Mouse (Mus musculus): ENCODE measurements at regions not wholly inside any gene's neighbourhood (a gene's known extent, or its start where the extent isn't known, plus 50 kb on each side); places are given as distances from the start of the nearest gene placed in this dataset.

DNA sequence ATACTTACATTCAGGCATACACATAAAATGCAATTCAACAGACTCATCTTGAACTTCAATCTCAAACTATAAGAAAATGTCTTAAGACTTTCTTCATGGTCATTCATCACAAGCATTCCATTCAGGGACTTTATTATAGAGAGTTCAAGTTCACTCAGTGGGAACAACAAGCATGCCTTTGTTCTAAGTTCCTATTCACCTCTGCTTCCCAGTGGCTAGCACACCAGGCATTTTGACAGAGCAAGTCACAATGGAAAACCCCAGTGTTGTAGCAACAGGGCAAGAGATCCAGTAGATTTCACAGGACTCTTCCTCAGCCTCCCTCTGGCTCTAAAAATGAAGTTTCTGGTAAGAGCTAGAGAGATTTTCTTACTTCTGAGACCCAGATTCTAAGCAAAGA lies 595.8 kb upstream of the Clint1 start:
- no peak for ATAC-seq
- Histone ChIP-seq H3K4me1 (replicated peaks; ENCODE audit: control insufficient read depth, insufficient read depth, low read length) (no peaks in the 10 kb centered on the region), H3K4me3 (ENCODE audit: low read depth, low read length) (no peak overlapping the region), H3K4me2 (replicated peaks; ENCODE audit: low read depth) (no peak overlapping the region), H3K27ac (ENCODE audit: low read depth, low read length) (no peak overlapping the region), H3K9ac (ENCODE audit: low read depth, low read length) (no peak overlapping the region), H3K9me3 (ENCODE audit: control insufficient read depth) (no peaks in the 10 kb centered on the region), H3K36me3 (ENCODE audit: control insufficient read depth, insufficient read depth) (no peaks in the 10 kb centered on the region), H3K27me3 (replicated peaks; ENCODE audit: control insufficient read depth, insufficient read depth, low read length) (no peaks in the 10 kb centered on the region)
- no peak for TF ChIP-seq CTCF (IDR thresholded peaks at IDR 0.05; ENCODE audit: low read depth)

GRCm38 (mm10) chr11:45262198-45262597 lies 589.7 kb upstream of the Clint1 start:
- TF ChIP-seq CTCF (IDR thresholded peaks at IDR 0.05; ENCODE audit: low read depth) = no peak

DNA sequence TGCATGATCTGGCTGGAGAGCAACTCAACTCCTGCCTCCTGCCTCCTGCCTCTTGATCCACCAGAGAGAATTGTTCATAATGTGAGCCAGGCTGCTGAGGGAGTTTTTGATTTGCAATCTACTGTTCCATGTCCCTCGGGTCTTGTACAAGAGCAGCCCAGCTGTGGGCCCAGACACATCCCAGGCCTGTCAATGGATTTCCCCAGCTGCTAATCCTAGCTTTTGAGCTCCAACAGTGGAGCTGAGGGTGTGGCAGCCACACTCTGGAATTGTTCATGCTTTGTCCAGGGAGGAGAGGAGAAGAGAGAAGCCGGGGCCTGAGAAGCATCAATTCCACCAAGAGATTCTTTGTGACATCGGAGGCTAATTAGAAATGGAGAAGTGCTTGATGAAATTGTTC lies 587.9 kb upstream of the Clint1 start:
- WGBS = 86% methylated on average over 3 of the region's 3 CpGs
- Histone ChIP-seq H3K9ac (ENCODE audit: low read depth, low read length) (no peak overlapping the region), H3K4me1 (replicated peaks; ENCODE audit: control insufficient read depth, insufficient read depth, low read length) (no peaks in the 10 kb centered on the region), H3K27ac (ENCODE audit: low read depth, low read length) (no peak overlapping the region), H3K27me3 (replicated peaks; ENCODE audit: control insufficient read depth, insufficient read depth, low read length) (no peaks in the 10 kb centered on the region), H3K9me3 (ENCODE audit: control insufficient read depth) (no peaks in the 10 kb centered on the region), H3K4me3 (ENCODE audit: low read depth, low read length) (no peak overlapping the region), H3K4me2 (replicated peaks; ENCODE audit: low read depth) (no peak overlapping the region), H3K36me3 (ENCODE audit: control insufficient read depth, insufficient read depth) (no peaks in the 10 kb centered on the region)
- no peak for ATAC-seq
- TF ChIP-seq CTCF (IDR thresholded peaks at IDR 0.05; ENCODE audit: low read depth) = no peak

More at GRCm38 (mm10) chr11:45262198-45262597, 589.7 kb upstream of the Clint1 start:
- Histone ChIP-seq H3K36me3 (ENCODE audit: control insufficient read depth, insufficient read depth) (no peaks in the 10 kb centered on the region), H3K4me1 (replicated peaks; ENCODE audit: control insufficient read depth, insufficient read depth, low read length) (no peaks in the 10 kb centered on the region), H3K4me2 (replicated peaks; ENCODE audit: low read depth) (no peak overlapping the region), H3K9ac (ENCODE audit: low read depth, low read length) (no peak overlapping the region), H3K4me3 (ENCODE audit: low read depth, low read length) (no peak overlapping the region), H3K9me3 (ENCODE audit: control insufficient read depth) (no peaks in the 10 kb centered on the region), H3K27ac (ENCODE audit: low read depth, low read length) (no peak overlapping the region), H3K27me3 (replicated peaks; ENCODE audit: control insufficient read depth, insufficient read depth, low read length) (no peaks in the 10 kb centered on the region)
- no peak for ATAC-seq
- 80% methylated on average over 7 of the region's 7 CpGs for WGBS

- Histone ChIP-seq H3K27me3 (replicated peaks; ENCODE audit: control insufficient read depth, insufficient read depth, low read length) (no peaks in the 10 kb centered on the region), H3K9me3 (ENCODE audit: control insufficient read depth) (no peaks in the 10 kb centered on the region), H3K27ac (ENCODE audit: low read depth, low read length) (no peak overlapping the region), H3K4me2 (replicated peaks; ENCODE audit: low read depth) (no peak overlapping the region), H3K4me1 (replicated peaks; ENCODE audit: control insufficient read depth, insufficient read depth, low read length) (no peaks in the 10 kb centered on the region), H3K36me3 (ENCODE audit: control insufficient read depth, insufficient read depth) (no peaks in the 10 kb centered on the region), H3K4me3 (ENCODE audit: low read depth, low read length) (no peak overlapping the region), H3K9ac (ENCODE audit: low read depth, low read length) (no peak overlapping the region)
- WGBS = 64% methylated on average over 17 of the region's 17 CpGs
- no peak for TF ChIP-seq CTCF (IDR thresholded peaks at IDR 0.05; ENCODE audit: low read depth)
- no peak for ATAC-seq
These were observed 586.5 kb upstream of the Clint1 start for GRCm38 (mm10) chr11:45265171-45265988.

GRCm38 (mm10) chr11:45265989-45266302 lies 585.9 kb upstream of the Clint1 start:
- no peak overlapping the region for H3K9ac ChIP-seq (ENCODE audit: low read depth, low read length)
- no peaks in the 10 kb centered on the region for H3K36me3 ChIP-seq (ENCODE audit: control insufficient read depth, insufficient read depth)
- no peak overlapping the region for H3K27ac ChIP-seq (ENCODE audit: low read depth, low read length)
- no peak overlapping the region for H3K4me3 ChIP-seq (ENCODE audit: low read depth, low read length)
- ATAC-seq = no peak
- no peaks in the 10 kb centered on the region for H3K27me3 ChIP-seq (replicated peaks; ENCODE audit: control insufficient read depth, insufficient read depth, low read length)
- no peaks in the 10 kb centered on the region for H3K9me3 ChIP-seq (ENCODE audit: control insufficient read depth)
- no peak for TF ChIP-seq CTCF (IDR thresholded peaks at IDR 0.05; ENCODE audit: low read depth)
- WGBS = 71% methylated on average over 4 of the region's 4 CpGs
- H3K4me1 ChIP-seq (replicated peaks; ENCODE audit: control insufficient read depth, insufficient read depth, low read length) = no peaks in the 10 kb centered on the region
- no peak overlapping the region for H3K4me2 ChIP-seq (replicated peaks; ENCODE audit: low read depth)

DNA sequence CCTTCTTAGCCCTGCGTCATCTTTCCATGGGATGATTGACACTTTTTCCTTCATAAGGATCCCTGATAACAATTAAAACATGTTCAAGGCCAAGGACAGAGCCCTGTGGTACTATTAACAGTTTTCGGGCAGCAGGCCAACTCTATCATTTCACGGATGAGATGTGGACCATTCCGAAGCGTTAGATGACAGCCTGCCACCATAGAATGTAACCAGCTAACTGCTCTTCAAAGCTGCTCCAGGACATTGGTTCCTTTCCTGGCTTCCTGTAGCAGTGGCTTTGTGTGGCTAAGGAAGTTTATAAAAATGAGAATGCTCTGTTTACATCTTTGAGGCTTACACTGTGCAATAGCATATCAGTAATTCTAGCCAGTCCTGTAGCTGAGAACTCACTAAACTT lies 582.6 kb upstream of the Clint1 start:
- Histone ChIP-seq H3K27ac (ENCODE audit: low read depth, low read length) (no peak overlapping the region), H3K27me3 (replicated peaks; ENCODE audit: control insufficient read depth, insufficient read depth, low read length) (no peaks in the 10 kb centered on the region), H3K9ac (ENCODE audit: low read depth, low read length) (no peak overlapping the region), H3K4me1 (replicated peaks; ENCODE audit: control insufficient read depth, insufficient read depth, low read length) (no peaks in the 10 kb centered on the region), H3K4me3 (ENCODE audit: low read depth, low read length) (no peak overlapping the region), H3K4me2 (replicated peaks; ENCODE audit: low read depth) (no peak overlapping the region), H3K9me3 (ENCODE audit: control insufficient read depth) (no peaks in the 10 kb centered on the region), H3K36me3 (ENCODE audit: control insufficient read depth, insufficient read depth) (no peaks in the 10 kb centered on the region)
- no peak for TF ChIP-seq CTCF (IDR thresholded peaks at IDR 0.05; ENCODE audit: low read depth)
- ATAC-seq = no peak
- WGBS = 76% methylated on average over 5 of the region's 5 CpGs

- no peak for ATAC-seq
- no peak overlapping the region for H3K4me3 ChIP-seq (ENCODE audit: low read depth, low read length)
- H3K27ac ChIP-seq (ENCODE audit: low read depth, low read length) = no peak overlapping the region
- no peaks in the 10 kb centered on the region for H3K36me3 ChIP-seq (ENCODE audit: control insufficient read depth, insufficient read depth)
- 43% methylated on average over 3 of the region's 3 CpGs for WGBS
- H3K9ac ChIP-seq (ENCODE audit: low read depth, low read length) = no peak overlapping the region
- no peak overlapping the region for H3K4me2 ChIP-seq (replicated peaks; ENCODE audit: low read depth)
- TF ChIP-seq CTCF (IDR thresholded peaks at IDR 0.05; ENCODE audit: low read depth) = no peak
- H3K4me1 ChIP-seq (replicated peaks; ENCODE audit: control insufficient read depth, insufficient read depth, low read length) = no peaks in the 10 kb centered on the region
- no peaks in the 10 kb centered on the region for H3K9me3 ChIP-seq (ENCODE audit: control insufficient read depth)
- no peaks in the 10 kb centered on the region for H3K27me3 ChIP-seq (replicated peaks; ENCODE audit: control insufficient read depth, insufficient read depth, low read length)
These were observed 580.6 kb upstream of the Clint1 start for GRCm38 (mm10) chr11:45271206-45271605.
